Mouse (Mus musculus) ES-Bruce4 (cell line): ENCODE measurements around the gene Vkorc1l1. TPM values are rescaled to one million over a fixed set of nuclear protein-coding genes. Genes with fewer than 3 reads are reported as not detected.
A peak's percentile ranks its signal among the peaks of the same experiment; 100 is the strongest.

Source experiments
- H3K27ac ChIP-seq: 2 replicates; pipeline ENCODE4 v1.5.1; 2012; ENCODE audit warnings: low read length, inconsistent platforms; ENCODE audit not compliant: insufficient read depth
- H3K27me3 ChIP-seq: 2 replicates; pipeline ENCODE4 v1.6.1; 2012; ENCODE audit warnings: mild to moderate bottlenecking, low read length, inconsistent platforms; ENCODE audit not compliant: control insufficient read depth, poor library complexity, insufficient read depth, severe bottlenecking
- H3K36me3 ChIP-seq: 2 replicates; pipeline ENCODE4 v1.6.1; 2012; ENCODE audit warnings: inconsistent platforms, mild to moderate bottlenecking, low read length, moderate library complexity; ENCODE audit not compliant: control insufficient read depth, poor library complexity, insufficient read depth, severe bottlenecking
- H3K4me1 ChIP-seq: one replicate; pipeline ENCODE4 v1.8.1; 2011; ENCODE audit warnings: low read length; ENCODE audit not compliant: control insufficient read depth, insufficient read depth
- H3K4me3 ChIP-seq: 2 replicates; pipeline ENCODE4 v1.5.1; 2011; ENCODE audit warnings: low read depth, mild to moderate bottlenecking, low read length
- H3K9ac ChIP-seq: 2 replicates; pipeline ENCODE4 v1.6.1; 2012; ENCODE audit warnings: low read depth, mild to moderate bottlenecking, inconsistent platforms; ENCODE audit not compliant: poor library complexity, severe bottlenecking
- H3K9me3 ChIP-seq: replicated peaks from 2 replicates; pipeline ENCODE4 v1.6.1; 2012; ENCODE audit warnings: mild to moderate bottlenecking, low read length, inconsistent platforms; ENCODE audit not compliant: control insufficient read depth, poor library complexity, insufficient read depth, severe bottlenecking
- CTCF ChIP-seq: IDR thresholded peaks from one replicate; pipeline ENCODE4 v1.8.1; 2011; ENCODE audit warnings: low read depth, low read length
- EP300 ChIP-seq: IDR thresholded peaks from 2 replicates; pipeline ENCODE4 v1.6.1; 2011; ENCODE audit warnings: low read depth, low read length; ENCODE audit not compliant: insufficient read depth
- POLR2A ChIP-seq: IDR thresholded peaks from one replicate; pipeline ENCODE4 v1.8.1; 2011; ENCODE audit warnings: low read length; ENCODE audit not compliant: insufficient read depth
- polyA plus RNA-seq: library from polyadenylated mRNA; stranded (reverse); fragments of >200 nt; gene quantifications from 2 replicates; pipeline ENCODE4 v1.2.4, GENCODE M21; 2011; ENCODE audit warnings: low read depth; ENCODE audit not compliant: missing spikeins, insufficient read depth, insufficient read length

The Vkorc1l1 gene
- polyA plus RNA-seq, 1 experiment, result 72.6 TPM

DNA sequence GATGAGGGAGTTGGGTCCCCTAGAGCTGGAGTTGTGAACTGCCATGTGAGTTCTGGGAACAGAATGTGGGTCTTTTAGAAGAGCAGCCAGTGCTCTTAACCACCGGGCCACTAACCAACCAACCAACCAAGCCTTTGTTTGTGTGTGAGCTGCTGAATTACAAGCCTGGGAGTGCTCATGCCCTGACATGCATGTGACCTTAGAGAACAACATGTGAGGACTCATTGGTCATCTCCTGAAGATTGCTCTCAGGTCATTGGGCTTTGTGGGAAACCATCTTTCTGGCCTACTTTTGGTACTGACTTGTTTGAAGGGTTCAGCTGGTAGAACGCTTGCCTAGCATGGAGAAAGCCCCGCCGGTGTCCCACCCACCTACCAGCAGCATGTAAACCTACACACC lies 68.0 kb downstream of the Vkorc1l1 start:
- Histone ChIP-seq H3K9ac (no peak overlapping the region), H3K27ac (no peak overlapping the region), H3K4me1 (no peaks in the 10 kb centered on the region), H3K36me3 (no peaks in the 10 kb centered on the region), H3K9me3 (peaks cover 6% of the 10 kb centered on the region), H3K27me3 (no peaks in the 10 kb centered on the region), H3K4me3 (no peak overlapping the region)
- no peak for TF ChIP-seq CTCF
- TF ChIP-seq EP300, result no peak
- TF ChIP-seq POLR2A, result no peak

DNA sequence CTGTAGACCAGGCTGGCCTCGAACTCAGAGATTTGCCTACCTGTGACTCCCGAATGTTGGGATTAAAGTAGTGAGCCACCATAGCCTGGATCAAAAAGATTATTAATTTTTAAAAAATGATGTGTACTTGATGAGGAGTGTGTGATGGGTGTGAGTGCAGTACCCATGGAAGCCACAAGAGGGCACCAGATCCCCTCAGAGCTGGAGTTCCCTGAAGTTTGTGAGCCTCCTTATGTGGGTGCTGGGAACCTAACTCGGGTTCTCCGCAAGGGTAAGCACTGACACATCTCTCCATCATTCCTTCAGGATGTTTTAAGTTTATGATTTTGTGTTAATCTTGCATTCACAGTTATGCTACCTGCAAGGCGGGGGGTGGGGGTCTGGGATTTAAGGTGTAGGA lies 69.2 kb downstream of the Vkorc1l1 start:
- Histone ChIP-seq H3K4me3 (no peak overlapping the region), H3K4me1 (no peaks in the 10 kb centered on the region), H3K36me3 (no peaks in the 10 kb centered on the region), H3K9me3 (peaks cover 6% of the 10 kb centered on the region), H3K9ac (no peak overlapping the region), H3K27me3 (no peaks in the 10 kb centered on the region), H3K27ac (no peak overlapping the region)
- TF ChIP-seq POLR2A, result no peak
- TF ChIP-seq CTCF, result peak; percentile 48
- no peak for TF ChIP-seq EP300

DNA sequence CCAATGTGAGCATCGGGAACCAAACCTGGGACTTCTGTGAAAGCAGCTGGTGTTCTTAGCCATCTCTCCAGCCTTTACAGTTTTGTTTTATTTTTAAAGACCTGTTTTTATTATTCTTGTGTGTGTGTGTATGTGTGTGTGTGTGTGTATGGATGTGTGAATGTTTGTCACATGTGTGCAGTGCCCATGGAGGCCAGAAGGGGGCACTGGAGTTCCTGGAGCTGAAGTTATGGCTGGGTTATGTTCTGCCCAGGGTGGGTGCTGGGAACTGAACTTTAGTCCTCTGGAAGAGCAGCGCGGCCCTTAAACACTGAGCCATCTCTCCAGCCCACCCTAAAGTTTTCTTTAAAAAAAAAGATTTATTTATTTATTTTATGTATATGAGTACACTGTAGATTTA lies 73.3 kb downstream of the Vkorc1l1 start:
- H3K27ac ChIP-seq, result no peak overlapping the region
- H3K9me3 ChIP-seq, result peaks cover 6% of the 10 kb centered on the region
- H3K27me3 ChIP-seq, result no peaks in the 10 kb centered on the region
- no peak for TF ChIP-seq EP300
- TF ChIP-seq POLR2A, result no peak
- no peak for TF ChIP-seq CTCF
- no peak overlapping the region for H3K9ac ChIP-seq
- H3K4me1 ChIP-seq, result no peaks in the 10 kb centered on the region
- H3K36me3 ChIP-seq, result no peaks in the 10 kb centered on the region
- H3K4me3 ChIP-seq, result no peak overlapping the region

DNA sequence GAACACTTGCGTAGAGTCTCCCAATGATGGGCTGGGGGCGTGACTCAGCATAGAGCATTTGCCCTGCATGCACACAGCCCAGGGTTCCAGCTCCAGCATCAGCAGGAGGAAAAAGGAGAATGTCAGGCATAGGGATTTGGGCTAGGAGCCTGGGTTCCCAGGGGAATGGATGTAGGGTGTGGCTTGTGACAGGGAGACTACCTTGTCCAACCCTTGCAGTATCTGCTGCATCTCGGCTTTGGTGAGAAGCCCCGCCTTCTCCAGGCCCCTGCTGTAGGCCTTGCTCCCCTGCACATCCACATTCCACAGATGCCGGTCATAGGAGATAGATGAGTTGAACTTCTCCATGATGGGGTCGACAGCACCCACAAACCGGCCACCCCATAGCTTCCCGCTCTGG lies 77.7 kb downstream of the Vkorc1l1 start:
- Histone ChIP-seq H3K9ac (no peak overlapping the region), H3K4me3 (no peak overlapping the region), H3K4me1 (no peaks in the 10 kb centered on the region), H3K36me3 (no peaks in the 10 kb centered on the region), H3K27ac (no peak overlapping the region), H3K9me3 (no peaks in the 10 kb centered on the region), H3K27me3 (no peaks in the 10 kb centered on the region)
- TF ChIP-seq CTCF, result no peak
- no peak for TF ChIP-seq POLR2A
- TF ChIP-seq EP300, result no peak

DNA sequence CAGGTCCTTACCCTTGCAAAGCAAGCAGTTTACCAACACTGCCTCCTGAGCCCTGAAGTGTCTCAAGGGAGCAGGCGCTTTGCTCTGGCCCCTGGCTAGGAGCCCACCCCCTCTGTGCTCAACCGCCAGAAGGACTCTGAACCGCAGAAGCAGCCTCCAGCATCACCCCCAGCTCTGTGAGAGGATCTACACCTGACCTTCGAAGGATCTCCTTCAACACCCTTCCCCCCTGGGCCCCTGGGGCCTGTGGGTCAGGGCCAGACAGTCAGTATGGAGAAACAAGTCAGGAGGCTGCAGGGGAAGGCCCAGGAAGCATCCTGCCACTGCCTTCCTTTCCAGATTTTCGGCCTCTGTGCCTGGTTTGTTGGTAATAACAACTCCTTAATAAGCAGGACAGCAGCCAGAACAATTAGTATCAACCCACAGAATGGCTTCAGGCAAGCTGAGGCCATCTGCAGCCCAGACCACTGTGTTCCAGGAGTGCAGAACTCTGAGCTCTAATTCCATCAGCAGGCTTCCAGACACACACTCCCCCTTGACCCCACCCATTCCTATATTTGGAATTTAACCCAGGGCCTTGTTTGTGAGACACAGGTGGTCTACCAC lies 79.7 kb downstream of the Vkorc1l1 start:
- Histone ChIP-seq H3K27me3 (no peaks in the 10 kb centered on the region), H3K9ac (no peak overlapping the region)

DNA sequence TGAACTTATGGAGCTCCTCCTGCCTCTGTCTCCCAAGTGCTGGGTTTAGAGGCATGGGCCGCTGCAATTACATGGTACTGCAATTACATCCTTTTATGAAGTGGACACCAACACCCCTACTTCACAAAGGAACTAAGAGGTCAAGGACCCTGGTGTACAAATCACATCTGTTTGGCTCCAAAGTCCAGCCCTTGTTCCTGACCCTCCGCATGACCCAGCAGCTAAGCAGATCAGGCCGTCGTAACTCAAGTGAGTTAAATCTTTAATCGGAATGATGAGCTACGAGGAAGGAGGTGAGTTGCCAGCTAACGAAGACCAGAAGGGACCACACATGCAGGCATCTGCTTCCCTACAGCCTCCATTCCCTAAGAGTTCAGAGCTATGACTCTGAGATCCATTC lies 80.6 kb downstream of the Vkorc1l1 start:
- no peaks in the 10 kb centered on the region for H3K36me3 ChIP-seq
- H3K27ac ChIP-seq, result no peak overlapping the region
- no peaks in the 10 kb centered on the region for H3K27me3 ChIP-seq
- no peak overlapping the region for H3K9ac ChIP-seq
- TF ChIP-seq EP300 (no peak), POLR2A (no peak), CTCF (no peak)
- H3K4me1 ChIP-seq, result no peaks in the 10 kb centered on the region
- no peaks in the 10 kb centered on the region for H3K9me3 ChIP-seq
- no peak overlapping the region for H3K4me3 ChIP-seq

More for the DNA sequence above, 79.7 kb downstream of the Vkorc1l1 start:
- H3K4me1 ChIP-seq, result no peaks in the 10 kb centered on the region
- TF ChIP-seq EP300, result no peak
- H3K27ac ChIP-seq, result no peak overlapping the region
- H3K36me3 ChIP-seq, result no peaks in the 10 kb centered on the region
- H3K4me3 ChIP-seq, result no peak overlapping the region
- no peaks in the 10 kb centered on the region for H3K9me3 ChIP-seq
